Mouse (Mus musculus) limb, embryonic 13.5 days (tissue): ENCODE results near the gene Fcer1g. TPM values are rescaled to one million over a fixed set of nuclear protein-coding genes. Genes with fewer than 3 reads are reported as not detected.
"Not testable (repeated sequence)": the region's sequence is repeated elsewhere in the genome, so short reads cannot be mapped to it uniquely, and the experiment has no call there.

ENCODE experiments used
- ATAC-seq: fragments of 200-750 bp; cut with Nextera tagmentation; 2 replicates; pipeline ENCODE4 v1.8.0; 2017; ENCODE audit warnings: low read depth, moderate number of reproducible peaks, moderate TSS enrichment; ENCODE audit not compliant: low FRiP score
- H3K27ac ChIP-seq: fragments of 300-500 bp; sonication (generic); 2 replicates; pipeline ENCODE4 v1.5.1; 2015; ENCODE audit warnings: inconsistent platforms, mild to moderate bottlenecking, moderate library complexity
- H3K27me3 ChIP-seq: fragments of 300-500 bp; sonication (generic); 2 replicates; pipeline ENCODE4 v1.6.1; 2015; ENCODE audit warnings: mild to moderate bottlenecking, inconsistent platforms
- H3K36me3 ChIP-seq: fragments of 300-500 bp; sonication (generic); 2 replicates; pipeline ENCODE4 v1.6.1; 2015; ENCODE audit warnings: inconsistent platforms, mild to moderate bottlenecking, moderate library complexity
- H3K4me1 ChIP-seq: fragments of 300-500 bp; sonication (generic); 2 replicates; pipeline ENCODE4 v1.6.1; 2015; ENCODE audit warnings: inconsistent platforms
- H3K4me2 ChIP-seq: fragments of 300-500 bp; sonication (generic); replicated peaks from 2 replicates; pipeline ENCODE4 v1.6.1; 2015; ENCODE audit warnings: inconsistent platforms, mild to moderate bottlenecking, moderate library complexity
- H3K4me3 ChIP-seq: fragments of 300-500 bp; sonication (generic); 2 replicates; pipeline ENCODE4 v1.5.1; 2015; ENCODE audit warnings: moderate library complexity, mild to moderate bottlenecking, inconsistent platforms
- H3K9ac ChIP-seq: fragments of 300-500 bp; sonication (generic); 2 replicates; pipeline ENCODE4 v1.6.1; 2015; ENCODE audit warnings: mild to moderate bottlenecking, inconsistent platforms
- H3K9me3 ChIP-seq: fragments of 300-500 bp; sonication (generic); 2 replicates; pipeline ENCODE4 v1.6.1; 2016; ENCODE audit warnings: inconsistent platforms
- WGBS: fragments of 180-500 bp; shearing (Covaris S2); methylation state at CpG from one replicate; pipeline ENCODE4 v1.1.7; 2015; 5-methylcytosine and 5-hydroxymethylcytosine counted together
- polyA plus RNA-seq: library from polyadenylated mRNA; unstranded; fragments of >200 nt; fragmentation: Nextera tagmentation; extraction: Ambion mirVana; gene quantifications from 2 replicates; pipeline ENCODE4 v1.2.1, GENCODE M21; 2015

Fcer1g gene
- polyA plus RNA-seq, 1 experiment from 2014 or later: 39.1 TPM

GRCm38 (mm10) chr1:171249913-171250600 is 15.9 kb upstream of the Fcer1g start, which contains the start of gene Adamts4:
Gene Adamts4, plus strand, starts transcription at chr1:171250421.
- peaks cover 68% of the 10 kb centered on the region for H3K4me1 ChIP-seq
- H3K4me3 ChIP-seq: peak within 1 kb of the TSS; percentile 45
- no peaks in the 10 kb centered on the region for H3K9me3 ChIP-seq
- H3K27me3 ChIP-seq: no peaks in the 10 kb centered on the region
- H3K36me3 ChIP-seq: peaks cover 18% of the 10 kb centered on the region
- H3K4me2 ChIP-seq: peak within 1 kb of the TSS; percentile 77
- ATAC-seq: no peak
- 13% methylated on average over 5 of the region's 5 CpGs for WGBS
- H3K27ac ChIP-seq: peak within 1 kb of the TSS; percentile 90
- peak within 1 kb of the TSS; percentile 64 for H3K9ac ChIP-seq

- Histone ChIP-seq H3K4me3 (no peak overlapping the region), H3K4me2 (no peak overlapping the region), H3K27ac (peak overlapping the region; percentile 90; the same call in 1 of the 2 replicates), H3K9me3 (no peaks in the 10 kb centered on the region), H3K27me3 (no peaks in the 10 kb centered on the region), H3K4me1 (peaks cover 70% of the 10 kb centered on the region), H3K9ac (no peak overlapping the region), H3K36me3 (peaks cover 18% of the 10 kb centered on the region)
- 57% methylated on average over 3 of the region's 3 CpGs for WGBS
- no peak for ATAC-seq
Observed at GRCm38 (mm10) chr1:171248386-171249226, 14.4 kb upstream of the Fcer1g start.

DNA sequence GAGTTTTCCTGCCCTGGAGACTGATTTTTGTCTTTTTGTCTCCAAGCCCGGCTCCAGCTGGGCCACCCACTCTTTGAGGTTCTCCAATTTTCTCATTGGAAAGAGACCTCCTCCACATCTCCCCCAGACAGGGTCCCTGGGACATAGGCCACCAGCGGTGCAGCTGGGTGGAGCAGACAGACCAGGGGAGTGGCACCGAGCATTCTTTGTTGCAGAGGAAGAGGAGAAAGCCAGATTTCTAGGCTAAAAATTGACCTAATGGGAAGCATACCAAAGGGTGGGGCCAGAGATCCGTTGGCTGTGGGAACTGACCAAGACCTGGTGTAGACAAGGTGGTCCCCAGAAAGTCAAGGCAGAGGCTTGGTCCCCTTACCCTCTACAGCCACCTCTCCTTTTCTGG is 13.8 kb upstream of the Fcer1g start:
- H3K9ac ChIP-seq: no peak overlapping the region
- no peaks in the 10 kb centered on the region for H3K9me3 ChIP-seq
- H3K27ac ChIP-seq: peak overlapping the region; percentile 90
- H3K4me2 ChIP-seq: peak overlapping the region; percentile 84
- no peak for ATAC-seq
- peaks cover 67% of the 10 kb centered on the region for H3K4me1 ChIP-seq
- H3K27me3 ChIP-seq: no peaks in the 10 kb centered on the region
- peak overlapping the region; percentile 81; the same call in 1 of the 2 replicates for H3K4me3 ChIP-seq
- peaks cover 24% of the 10 kb centered on the region for H3K36me3 ChIP-seq
- WGBS: 29% methylated on average over 4 of the region's 4 CpGs

DNA sequence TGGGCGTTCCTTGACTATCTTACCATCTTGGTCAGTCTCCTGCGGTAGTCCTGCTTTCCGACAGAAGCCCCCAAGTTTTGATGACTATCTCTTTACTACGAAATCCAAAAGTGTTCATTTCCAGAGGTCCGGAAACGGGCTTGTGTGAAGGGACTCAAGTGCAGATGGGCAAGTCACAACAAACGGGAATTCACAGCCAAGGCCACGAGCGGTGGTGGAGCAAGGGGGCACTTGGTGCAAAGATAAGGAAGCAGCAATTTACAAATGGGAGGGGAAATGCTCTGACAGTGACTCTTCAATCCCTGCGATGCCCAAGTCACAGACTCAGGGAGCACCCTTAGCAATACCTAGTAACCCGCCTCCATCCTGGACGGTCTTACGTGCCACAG is 13.3 kb upstream of the Fcer1g start:
- Histone ChIP-seq H3K27me3 (no peaks in the 10 kb centered on the region), H3K4me1 (peaks cover 62% of the 10 kb centered on the region), H3K4me3 (peak overlapping the region; percentile 81), H3K27ac (peak overlapping the region; percentile 90), H3K9ac (peak overlapping the region; percentile 48; the same call in 1 of the 2 replicates), H3K9me3 (no peaks in the 10 kb centered on the region), H3K4me2 (peak overlapping the region; percentile 84), H3K36me3 (peaks cover 28% of the 10 kb centered on the region)
- WGBS: 12% methylated on average over 13 of the region's 13 CpGs
- peak; percentile 1; the same call in 1 of the 2 replicates for ATAC-seq

DNA sequence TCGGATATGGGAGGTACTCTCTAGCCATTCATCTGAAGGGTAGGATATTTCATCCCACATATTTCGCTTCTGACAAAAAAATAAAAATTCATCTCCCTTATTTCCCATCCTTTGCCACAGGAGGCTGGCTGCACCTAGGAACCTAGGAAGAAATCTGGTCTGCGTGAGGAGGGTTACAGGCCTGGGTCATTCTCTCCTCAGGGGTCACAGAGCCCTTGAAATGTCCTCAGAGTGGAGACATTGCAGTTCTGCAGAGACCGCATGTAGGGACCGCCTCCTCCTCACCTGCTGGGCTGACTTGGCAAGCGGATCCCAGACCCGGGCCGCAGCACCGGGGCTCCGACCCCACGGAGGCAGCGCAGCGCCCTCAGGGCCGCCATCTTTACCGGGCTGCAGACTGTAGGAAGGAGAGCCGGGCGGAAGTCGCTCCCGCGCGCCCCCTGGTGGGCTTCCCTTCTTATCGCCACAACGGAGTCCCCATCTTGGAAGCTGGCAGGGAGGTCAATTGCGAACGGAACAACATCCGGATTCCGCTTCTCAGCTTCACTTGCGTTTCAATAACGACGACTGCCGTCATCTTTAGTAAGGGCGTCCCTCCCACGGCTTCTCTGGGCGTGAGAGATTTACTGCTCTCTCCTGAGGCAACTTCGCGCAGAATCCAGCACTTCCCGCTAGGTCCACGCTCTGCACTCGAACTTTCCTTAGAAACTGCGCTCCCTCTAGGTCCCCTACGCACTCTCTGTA is 12.7 kb upstream of the Fcer1g start:
- Histone ChIP-seq H3K27me3 (no peaks in the 10 kb centered on the region), H3K9me3 (no peaks in the 10 kb centered on the region), H3K9ac (peak overlapping the region; percentile 90), H3K4me1 (peaks cover 57% of the 10 kb centered on the region), H3K4me3 (peak overlapping the region; percentile 81), H3K4me2 (peak overlapping the region; percentile 84), H3K36me3 (peaks cover 34% of the 10 kb centered on the region), H3K27ac (peak overlapping the region; percentile 90)
- WGBS: under 1% methylated on average over 41 of the region's 41 CpGs
- ATAC-seq: peak; percentile 92

DNA sequence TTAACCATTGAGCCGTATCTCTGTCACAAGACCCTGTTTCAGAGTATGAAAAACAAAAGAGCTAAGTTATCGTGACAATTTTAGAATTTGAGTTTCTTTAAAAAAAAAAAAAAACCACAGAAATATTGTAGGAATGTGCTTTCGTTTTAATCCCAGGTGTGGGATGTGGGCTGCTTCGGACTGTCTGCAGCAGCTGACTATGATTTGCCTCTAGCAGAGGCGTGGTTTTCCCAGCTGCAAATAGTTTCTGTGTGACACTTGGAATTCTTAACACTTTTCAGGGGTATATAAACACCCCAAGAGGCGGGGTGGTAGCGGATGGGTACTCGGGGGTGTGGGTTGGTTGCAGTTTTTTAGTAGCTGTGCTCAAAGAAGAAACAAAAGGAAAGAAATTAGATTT is 11.2 kb upstream of the Fcer1g start:
- H3K27me3 ChIP-seq: no peaks in the 10 kb centered on the region
- peaks cover 49% of the 10 kb centered on the region for H3K36me3 ChIP-seq
- H3K9me3 ChIP-seq: no peaks in the 10 kb centered on the region
- ATAC-seq: no peak
- H3K4me2 ChIP-seq: peak overlapping the region; percentile 84
- no peak overlapping the region for H3K27ac ChIP-seq
- 78% methylated on average over 8 of the region's 8 CpGs for WGBS
- no peak overlapping the region for H3K4me3 ChIP-seq
- H3K9ac ChIP-seq: peak overlapping the region; percentile 19; the same call in 1 of the 2 replicates
- H3K4me1 ChIP-seq: peaks cover 41% of the 10 kb centered on the region

DNA sequence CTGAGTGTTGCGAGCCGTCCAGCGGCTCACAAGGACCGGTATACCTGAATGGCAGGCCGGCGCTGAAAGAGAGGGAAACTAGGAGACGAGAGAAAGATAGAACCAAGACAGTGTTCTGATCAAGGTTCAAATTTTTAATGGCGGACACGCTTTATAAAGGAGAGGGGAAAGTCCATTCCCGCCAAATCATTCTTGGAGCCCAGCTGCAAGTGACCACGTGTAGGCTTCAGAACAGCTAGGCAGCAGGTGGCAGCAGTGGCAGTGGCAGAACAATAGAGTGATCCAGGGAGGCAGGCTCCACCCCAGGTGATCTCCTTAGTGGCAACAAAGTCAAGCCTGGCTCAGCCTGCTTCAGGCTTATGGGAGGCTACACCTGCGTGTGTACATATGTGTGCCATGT is 7.8 kb upstream of the Fcer1g start:
- not testable (repeated sequence) for ATAC-seq, H3K27ac ChIP-seq, H3K9ac ChIP-seq, H3K4me3 ChIP-seq, H3K4me2 ChIP-seq, H3K27me3 ChIP-seq, H3K9me3 ChIP-seq
- peaks cover 15% of the 10 kb centered on the region for H3K4me1 ChIP-seq
- 86% methylated on average over 12 of the region's 12 CpGs for WGBS
- peaks cover 83% of the 10 kb centered on the region for H3K36me3 ChIP-seq

- no peak for ATAC-seq
- WGBS: 86% methylated on average over 10 of the region's 10 CpGs
- Histone ChIP-seq H3K27ac (no peak overlapping the region), H3K4me1 (peaks cover 9% of the 10 kb centered on the region), H3K27me3 (no peaks in the 10 kb centered on the region), H3K36me3 (peaks cover 93% of the 10 kb centered on the region), H3K9ac (no peak overlapping the region), H3K9me3 (no peaks in the 10 kb centered on the region), H3K4me3 (no peak overlapping the region), H3K4me2 (no peak overlapping the region)
Observed at GRCm38 (mm10) chr1:171240911-171241310, 6.7 kb upstream of the Fcer1g start.

DNA sequence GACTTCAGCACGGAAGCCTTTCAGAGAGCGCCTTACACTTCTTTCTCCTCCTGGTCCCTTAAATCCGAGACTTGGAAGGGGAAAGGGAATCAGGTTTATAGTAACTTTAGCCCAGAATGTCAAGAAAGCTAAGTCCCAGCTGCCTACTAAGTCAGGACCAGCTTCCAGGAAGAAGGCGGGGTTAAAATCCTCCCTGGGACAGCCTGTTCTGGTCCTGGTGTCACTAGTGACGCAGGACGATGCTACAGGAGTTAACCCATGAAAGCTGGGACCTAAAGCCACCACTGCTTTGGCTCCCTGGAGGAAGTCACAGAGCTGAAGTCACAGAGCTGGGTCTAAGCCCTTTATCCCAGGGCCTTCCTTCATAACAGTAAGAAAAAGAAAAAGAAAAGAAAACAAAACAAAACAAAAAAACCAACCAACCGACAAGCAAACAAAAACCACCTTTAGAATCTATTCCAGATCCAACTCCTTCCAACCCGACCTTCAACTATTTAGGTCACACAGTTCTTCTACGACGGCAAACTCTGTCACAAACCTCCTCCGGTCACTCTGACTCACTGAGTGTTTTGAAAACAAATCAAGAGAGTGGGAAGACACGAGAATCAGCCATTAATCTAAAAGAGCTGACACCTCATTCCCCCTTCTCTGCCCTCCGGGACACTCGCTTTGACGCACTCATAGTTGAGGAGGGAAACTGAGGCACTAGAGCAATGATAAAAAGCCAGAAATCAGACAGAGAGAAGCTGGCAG is 6.0 kb upstream of the Fcer1g start:
- H3K9ac ChIP-seq: 0 out of 2 replicates have a peak overlapping the region, but pooled peaks have one; percentile 19
- H3K9me3 ChIP-seq: no peaks in the 10 kb centered on the region
- H3K4me3 ChIP-seq: no peak overlapping the region
- H3K27me3 ChIP-seq: no peaks in the 10 kb centered on the region
- ATAC-seq: no peak
- H3K4me2 ChIP-seq: no peak overlapping the region
- peaks cover 3% of the 10 kb centered on the region; the same call in 1 of the 2 replicates for H3K4me1 ChIP-seq
- peaks cover 96% of the 10 kb centered on the region for H3K36me3 ChIP-seq
- 83% methylated on average over 15 of the region's 15 CpGs for WGBS
- H3K27ac ChIP-seq: no peak overlapping the region

DNA sequence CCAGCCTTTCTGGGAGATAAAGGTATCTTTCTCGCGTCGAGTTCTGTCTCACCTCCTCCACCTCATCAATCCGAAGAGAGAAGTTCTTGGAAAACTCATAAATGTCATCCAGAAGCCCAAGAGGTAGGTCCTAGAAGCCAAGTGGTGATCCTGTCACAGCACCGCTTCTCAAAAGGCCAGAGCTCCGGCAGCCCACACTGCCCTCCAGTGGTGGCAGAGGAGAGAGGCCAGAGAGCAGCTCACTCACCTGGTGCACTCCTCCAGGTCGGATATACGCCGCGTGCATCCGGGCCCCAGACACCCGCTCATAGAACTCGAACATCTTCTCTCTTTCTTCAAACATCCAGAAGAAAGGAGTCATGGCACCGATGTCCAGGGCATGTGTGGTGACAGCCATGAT is 4.3 kb upstream of the Fcer1g start:
- Histone ChIP-seq H3K27ac (no peak overlapping the region), H3K36me3 (peaks cover 99% of the 10 kb centered on the region), H3K4me2 (no peak overlapping the region), H3K4me1 (no peaks in the 10 kb centered on the region), H3K9ac (no peak overlapping the region), H3K9me3 (no peaks in the 10 kb centered on the region), H3K4me3 (no peak overlapping the region), H3K27me3 (no peaks in the 10 kb centered on the region)
- 73% methylated on average over 14 of the region's 14 CpGs for WGBS
- ATAC-seq: no peak

- peaks cover 92% of the 10 kb centered on the region for H3K36me3 ChIP-seq
Observed at GRCm38 (mm10) chr1:171237438-171237837, 3.3 kb upstream of the Fcer1g start.

More at GRCm38 (mm10) chr1:171237438-171237837, 3.3 kb upstream of the Fcer1g start:
- H3K4me3 ChIP-seq: no peak overlapping the region
- no peak overlapping the region for H3K4me2 ChIP-seq
- 90% methylated on average over 6 of the region's 6 CpGs for WGBS
- no peak overlapping the region for H3K9ac ChIP-seq
- ATAC-seq: no peak
- H3K27me3 ChIP-seq: no peaks in the 10 kb centered on the region
- H3K4me1 ChIP-seq: no peaks in the 10 kb centered on the region
- H3K27ac ChIP-seq: no peak overlapping the region
- H3K9me3 ChIP-seq: no peaks in the 10 kb centered on the region
